Mouse (Mus musculus): ENCODE measurements around the gene Gpsm2.
"Not testable (repeated sequence)": the region's sequence is repeated elsewhere in the genome, so short reads cannot be mapped to it uniquely, and the experiment has no call there.

Gpsm2 gene

GRCm38 (mm10) chr3:108654566-108654965 lies 67.5 kb downstream of the Gpsm2 start:
- no peak for DNase-seq (ENCODE audit: low spot score)

GRCm38 (mm10) chr3:108653710-108654379 lies 68.3 kb downstream of the Gpsm2 start, which contains the start of gene Clcc1:
TSS of gene Clcc1 (plus strand) at chr3:108653913.
- peak; percentile 98 for DNase-seq (ENCODE audit: low spot score)

- no peak for DNase-seq (ENCODE audit: low spot score)
Observed at GRCm38 (mm10) chr3:108652866-108653642, 69.1 kb downstream of the Gpsm2 start.

- not testable (repeated sequence) for DNase-seq (ENCODE audit: low spot score)
Observed at GRCm38 (mm10) chr3:108647681-108648080, 74.4 kb downstream of the Gpsm2 start.

- DNase-seq (ENCODE audit: low spot score): no peak
Observed at GRCm38 (mm10) chr3:108646036-108646435, 76.1 kb downstream of the Gpsm2 start.

GRCm38 (mm10) chr3:108644856-108645255 lies 77.3 kb downstream of the Gpsm2 start:
- DNase-seq (ENCODE audit: low spot score): no peak

GRCm38 (mm10) chr3:108640998-108641397 lies 81.1 kb downstream of the Gpsm2 start:
- no peak for DNase-seq (ENCODE audit: low spot score)

GRCm38 (mm10) chr3:108639412-108639811 lies 82.7 kb downstream of the Gpsm2 start:
- no peak for DNase-seq (ENCODE audit: low spot score)

- DNase-seq (ENCODE audit: low spot score): peak; percentile 46
Observed at GRCm38 (mm10) chr3:108634761-108635160, 87.3 kb downstream of the Gpsm2 start.
